Mouse (Mus musculus): ENCODE measurements at regions not wholly inside any gene's neighbourhood (a gene's known extent, or its start where the extent isn't known, plus 50 kb on each side); places are given as distances from the start of the nearest gene placed in this dataset.

DNA sequence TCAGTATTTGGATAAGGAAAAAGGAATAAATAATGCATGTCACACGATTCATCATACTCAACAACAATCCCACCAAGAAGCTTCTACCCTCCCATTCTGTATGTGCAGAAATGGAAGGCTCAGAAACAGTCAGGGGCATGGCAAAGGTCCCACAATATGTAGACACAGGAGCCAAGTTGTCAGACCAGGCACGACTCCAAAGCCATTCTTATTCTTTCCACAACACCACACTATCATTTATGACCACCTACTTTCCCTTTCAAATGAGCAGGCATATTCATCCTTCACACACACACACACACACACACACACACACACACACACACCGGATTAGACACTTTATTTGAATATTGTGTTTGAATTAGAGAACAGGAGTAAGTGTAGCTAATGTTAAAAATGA is 232.0 kb downstream of the Rab28 start:
- TF ChIP-seq CTCF (IDR thresholded peaks at IDR 0.05) (no peak), POLR2A (IDR thresholded peaks at IDR 0.05; ENCODE audit: insufficient read depth, low read depth, low read length) (no peak)

Data from heart, adult 2 months (tissue).